Mouse (Mus musculus) limb, embryonic 12.5 days (tissue): Measurements from ENCODE around the gene Lingo1. TPM values are rescaled to one million over a fixed set of nuclear protein-coding genes. Genes with fewer than 3 reads are reported as not detected.

Experiments
- ATAC-seq: fragments of 200-750 bp; cut with Nextera tagmentation; 2 replicates; pipeline ENCODE4 v1.8.0; 2017; ENCODE audit warnings: low read depth, moderate TSS enrichment; ENCODE audit not compliant: insufficient number of reproducible peaks, insufficient read depth, low FRiP score, low TSS enrichment
- H3K27ac ChIP-seq: fragments of 300-500 bp; sonication (generic); 2 replicates; pipeline ENCODE4 v1.5.1; 2016; ENCODE audit warnings: mild to moderate bottlenecking, moderate library complexity
- H3K27me3 ChIP-seq: fragments of 300-500 bp; sonication (generic); 2 replicates; pipeline ENCODE4 v1.6.1; 2016; ENCODE audit warnings: mild to moderate bottlenecking, moderate library complexity
- H3K36me3 ChIP-seq: fragments of 300-500 bp; sonication (generic); 2 replicates; pipeline ENCODE4 v1.6.1; 2016; ENCODE audit warnings: mild to moderate bottlenecking, moderate library complexity
- H3K4me1 ChIP-seq: fragments of 300-500 bp; sonication (generic); replicated peaks from 2 replicates; pipeline ENCODE4 v1.6.1; 2016
- H3K4me2 ChIP-seq: fragments of 300-500 bp; sonication (generic); 2 replicates; pipeline ENCODE4 v1.6.1; 2016; ENCODE audit warnings: mild to moderate bottlenecking, moderate library complexity
- H3K4me3 ChIP-seq: fragments of 300-500 bp; sonication (generic); replicated peaks from 2 replicates; pipeline ENCODE4 v1.5.1; 2016; ENCODE audit warnings: mild to moderate bottlenecking
- H3K9ac ChIP-seq: fragments of 300-500 bp; sonication (generic); replicated peaks from 2 replicates; pipeline ENCODE4 v1.6.1; 2016; ENCODE audit warnings: mild to moderate bottlenecking, moderate library complexity
- H3K9me3 ChIP-seq: fragments of 300-500 bp; sonication (generic); 2 replicates; pipeline ENCODE4 v1.6.1; 2016; ENCODE audit warnings: mild to moderate bottlenecking, moderate library complexity
- WGBS: fragments of 180-500 bp; shearing (Covaris S2); methylation state at CpG from one replicate; pipeline ENCODE4 v1.1.7; 2016; 5-methylcytosine and 5-hydroxymethylcytosine counted together
- polyA plus RNA-seq: library from polyadenylated mRNA; unstranded; fragments of >200 nt; fragmentation: Nextera tagmentation; extraction: Ambion mirVana; gene quantifications from 2 replicates; pipeline ENCODE4 v1.2.1, GENCODE M21; 2016

The Lingo1 gene
- polyA plus RNA-seq, 1 experiment from 2014 or later: 2.1 TPM

DNA sequence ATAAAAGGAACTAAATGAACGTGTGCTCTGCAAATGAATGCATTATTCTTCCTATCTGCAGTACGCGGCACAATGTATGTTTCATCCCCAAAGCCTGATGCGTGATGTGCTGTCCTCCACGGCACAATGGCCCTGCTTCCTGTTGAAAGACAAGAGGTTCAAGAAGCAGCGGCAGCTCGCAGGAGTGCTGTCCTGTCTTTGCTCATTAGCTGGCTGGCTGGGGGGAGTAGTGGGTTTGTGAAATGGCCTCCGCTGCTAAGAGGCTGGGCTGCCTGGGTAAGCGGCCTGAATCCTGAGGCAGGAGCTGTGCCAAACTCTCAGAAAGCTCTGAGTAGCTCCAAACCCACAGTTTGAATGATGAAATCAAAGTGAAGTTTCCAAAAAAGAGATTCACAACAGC, 31.9 kb upstream of the Lingo1 start:
- H3K27me3 ChIP-seq: peaks cover 34% of the 10 kb centered on the region
- no peak overlapping the region for H3K4me3 ChIP-seq
- H3K36me3 ChIP-seq: no peaks in the 10 kb centered on the region
- H3K4me1 ChIP-seq: peaks cover 21% of the 10 kb centered on the region
- ATAC-seq: no peak
- H3K27ac ChIP-seq: no peak overlapping the region
- H3K9ac ChIP-seq: no peak overlapping the region
- no peaks in the 10 kb centered on the region for H3K9me3 ChIP-seq
- H3K4me2 ChIP-seq: no peak overlapping the region
- 47% methylated on average over 9 of the region's 9 CpGs for WGBS

DNA sequence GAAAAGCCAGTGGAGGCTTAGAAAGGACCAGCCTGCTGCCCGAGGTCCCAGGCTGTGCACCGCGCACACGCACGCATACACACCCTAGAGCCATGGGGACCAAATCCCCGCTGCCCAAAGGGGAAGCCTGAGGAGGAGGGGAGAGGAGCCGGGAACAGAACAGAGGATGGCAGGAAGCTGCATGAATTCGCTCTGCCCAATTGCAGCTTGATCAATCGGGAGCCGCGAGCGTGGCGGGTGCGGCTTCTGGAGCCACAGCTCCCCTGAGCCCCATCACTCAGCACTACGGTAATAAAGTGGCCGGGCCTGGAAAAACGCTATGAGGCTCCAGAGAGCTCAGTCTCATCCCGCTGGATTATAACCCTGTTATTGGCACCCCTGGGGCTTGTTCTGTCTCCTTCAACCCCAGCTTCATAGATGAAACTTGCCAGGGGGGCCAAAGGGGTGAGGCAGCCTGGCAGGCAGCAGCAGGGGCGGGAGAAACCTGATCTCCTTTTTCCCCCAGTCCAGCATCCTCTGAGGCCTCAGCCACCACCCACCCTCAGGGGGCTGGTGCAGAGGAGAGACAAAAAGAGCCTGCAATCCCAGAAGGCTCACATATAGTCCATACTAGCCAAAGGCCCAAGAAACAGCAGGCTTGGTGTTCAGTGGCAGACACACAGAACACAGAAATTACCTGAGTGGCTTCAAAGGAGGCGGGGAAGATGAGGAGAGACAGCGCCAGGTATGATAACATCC, 29.4 kb upstream of the Lingo1 start:
- H3K4me3 ChIP-seq: peak overlapping the region; percentile 20
- H3K27ac ChIP-seq: no peak overlapping the region
- peaks cover 31% of the 10 kb centered on the region for H3K27me3 ChIP-seq
- H3K9ac ChIP-seq: peak overlapping the region; percentile 35
- peak overlapping the region; percentile 59 for H3K4me2 ChIP-seq
- ATAC-seq: no peak
- 10% methylated on average over 21 of the region's 21 CpGs for whole genome bisulfite sequencing
- H3K9me3 ChIP-seq: no peaks in the 10 kb centered on the region
- H3K4me1 ChIP-seq: peaks cover 21% of the 10 kb centered on the region
- H3K36me3 ChIP-seq: no peaks in the 10 kb centered on the region

GRCm38 (mm10) chr9:56824900-56825299, 28.6 kb upstream of the Lingo1 start:
- Histone ChIP-seq H3K27me3 (peaks cover 31% of the 10 kb centered on the region), H3K4me3 (no peak overlapping the region), H3K4me2 (peak overlapping the region; percentile 59), H3K9ac (no peak overlapping the region), H3K27ac (no peak overlapping the region), H3K36me3 (no peaks in the 10 kb centered on the region), H3K4me1 (peaks cover 21% of the 10 kb centered on the region), H3K9me3 (no peaks in the 10 kb centered on the region)
- 3% methylated on average over 3 of the region's 3 CpGs for WGBS
- ATAC-seq: no peak

DNA sequence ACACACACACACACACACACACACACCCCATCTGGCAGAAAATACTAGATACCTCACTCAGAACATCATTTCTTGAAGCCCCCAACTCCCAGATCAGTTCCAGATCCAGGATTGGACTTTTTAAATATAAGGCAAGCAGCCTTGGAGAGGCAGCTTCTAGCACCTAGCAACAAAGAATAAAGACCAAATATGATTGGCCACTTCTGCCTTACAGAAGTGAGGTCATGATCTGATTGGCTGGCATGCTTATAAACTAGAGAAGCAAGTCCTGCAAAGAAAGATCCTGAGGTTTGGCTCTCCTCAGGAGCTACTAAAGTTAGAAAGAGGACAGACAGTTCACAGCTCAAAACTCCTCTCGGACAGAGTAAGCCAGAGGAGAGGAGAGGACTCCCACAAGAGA, 14.6 kb upstream of the Lingo1 start:
- Histone ChIP-seq H3K9me3 (peaks cover 4% of the 10 kb centered on the region; the same call in 1 of the 2 replicates), H3K4me2 (no peak overlapping the region), H3K4me1 (peaks cover 5% of the 10 kb centered on the region; the same call in 1 of the 2 replicates), H3K9ac (no peak overlapping the region), H3K4me3 (no peak overlapping the region), H3K36me3 (no peaks in the 10 kb centered on the region), H3K27me3 (peaks cover 30% of the 10 kb centered on the region), H3K27ac (no peak overlapping the region)
- no peak for ATAC-seq
- 83% methylated on average over 1 of the region's 1 CpGs for WGBS

- no peak overlapping the region for H3K9ac ChIP-seq
- peaks cover 4% of the 10 kb centered on the region; the same call in 1 of the 2 replicates for H3K9me3 ChIP-seq
- WGBS: 89% methylated on average over 6 of the region's 6 CpGs
- H3K4me1 ChIP-seq: no peaks in the 10 kb centered on the region
- no peaks in the 10 kb centered on the region for H3K36me3 ChIP-seq
- H3K27me3 ChIP-seq: peaks cover 16% of the 10 kb centered on the region
- no peak for ATAC-seq
- no peak overlapping the region for H3K4me3 ChIP-seq
- no peak overlapping the region for H3K4me2 ChIP-seq
- no peak overlapping the region for H3K27ac ChIP-seq
Observed at GRCm38 (mm10) chr9:56807990-56808389, 11.7 kb upstream of the Lingo1 start.

DNA sequence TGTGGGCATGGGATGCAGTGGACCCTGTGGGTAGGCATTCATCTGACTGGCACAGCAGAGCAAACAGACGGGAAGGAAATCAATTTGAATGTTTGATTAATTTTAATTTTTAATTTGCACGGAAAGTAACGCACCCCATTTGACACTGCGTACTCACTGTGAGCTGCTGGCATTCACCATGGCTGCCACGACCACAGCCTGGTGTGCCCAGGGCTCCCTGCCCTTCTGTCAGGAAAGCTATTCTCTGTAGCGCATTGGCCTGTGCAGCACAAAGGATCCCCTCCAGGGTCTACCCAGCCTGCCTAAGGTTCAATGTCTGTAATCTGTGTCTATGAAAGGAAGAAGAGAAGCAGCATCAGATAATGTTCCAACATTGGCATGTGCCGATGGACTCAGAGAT, 6.9 kb upstream of the Lingo1 start:
- Histone ChIP-seq H3K9ac (no peak overlapping the region), H3K36me3 (no peaks in the 10 kb centered on the region), H3K4me2 (no peak overlapping the region), H3K9me3 (no peaks in the 10 kb centered on the region), H3K27me3 (peaks cover 40% of the 10 kb centered on the region), H3K27ac (no peak overlapping the region), H3K4me3 (no peak overlapping the region), H3K4me1 (no peaks in the 10 kb centered on the region)
- ATAC-seq: no peak
- 91% methylated on average over 7 of the region's 7 CpGs for WGBS

GRCm38 (mm10) chr9:56797876-56798275, 1.6 kb upstream of the Lingo1 start:
- no peaks in the 10 kb centered on the region for H3K36me3 ChIP-seq
- H3K27me3 ChIP-seq: peaks cover 84% of the 10 kb centered on the region
- H3K4me1 ChIP-seq: peaks cover 19% of the 10 kb centered on the region
- H3K4me2 ChIP-seq: no peak overlapping the region
- H3K9ac ChIP-seq: no peak overlapping the region
- 6% methylated on average over 5 of the region's 5 CpGs for WGBS
- H3K4me3 ChIP-seq: no peak overlapping the region
- no peak for ATAC-seq
- no peaks in the 10 kb centered on the region for H3K9me3 ChIP-seq
- no peak overlapping the region for H3K27ac ChIP-seq

DNA sequence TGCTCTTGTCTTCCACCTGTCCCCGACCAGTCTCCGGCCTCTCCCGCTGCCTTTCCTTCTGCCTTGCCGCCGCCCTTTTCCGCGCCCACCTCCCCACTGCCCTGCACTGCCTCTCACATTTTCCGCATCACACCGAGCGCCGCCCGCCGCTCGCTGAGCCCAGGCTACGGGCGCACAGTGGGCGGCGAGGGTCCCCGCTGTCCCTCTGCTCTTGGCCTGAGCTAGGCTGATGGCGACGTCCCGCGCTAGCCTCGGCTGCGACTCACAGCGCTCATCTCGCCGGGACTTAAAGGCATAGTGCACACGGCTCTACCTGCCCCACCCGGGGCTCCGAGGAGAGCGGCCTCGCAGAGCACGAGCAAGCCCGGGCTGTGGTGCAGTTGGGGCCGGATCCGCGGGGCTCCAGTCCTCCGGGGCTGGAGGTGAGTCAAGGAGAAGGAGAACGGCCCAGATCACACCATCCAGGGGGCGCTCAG, 426 bp upstream of the Lingo1 start:
- H3K9ac ChIP-seq: peak overlapping the region; percentile 50
- H3K9me3 ChIP-seq: no peaks in the 10 kb centered on the region
- under 1% methylated on average over 41 of the region's 41 CpGs for WGBS
- peak overlapping the region; percentile 55 for H3K4me3 ChIP-seq
- peak; percentile 32; the same call in 1 of the 2 replicates for ATAC-seq
- H3K27me3 ChIP-seq: peaks cover 96% of the 10 kb centered on the region
- no peaks in the 10 kb centered on the region for H3K36me3 ChIP-seq
- H3K27ac ChIP-seq: no peak overlapping the region
- peak overlapping the region; percentile 98 for H3K4me2 ChIP-seq
- H3K4me1 ChIP-seq: peaks cover 19% of the 10 kb centered on the region

GRCm38 (mm10) chr9:56791696-56792261, 4.5 kb downstream of the Lingo1 start:
- no peak overlapping the region for H3K4me2 ChIP-seq
- no peak for ATAC-seq
- no peaks in the 10 kb centered on the region for H3K36me3 ChIP-seq
- peaks cover 17% of the 10 kb centered on the region for H3K4me1 ChIP-seq
- H3K9ac ChIP-seq: no peak overlapping the region
- no peaks in the 10 kb centered on the region for H3K9me3 ChIP-seq
- H3K27me3 ChIP-seq: peaks cover 61% of the 10 kb centered on the region
- 67% methylated on average over 11 of the region's 11 CpGs for WGBS
- H3K27ac ChIP-seq: no peak overlapping the region
- no peak overlapping the region for H3K4me3 ChIP-seq

DNA sequence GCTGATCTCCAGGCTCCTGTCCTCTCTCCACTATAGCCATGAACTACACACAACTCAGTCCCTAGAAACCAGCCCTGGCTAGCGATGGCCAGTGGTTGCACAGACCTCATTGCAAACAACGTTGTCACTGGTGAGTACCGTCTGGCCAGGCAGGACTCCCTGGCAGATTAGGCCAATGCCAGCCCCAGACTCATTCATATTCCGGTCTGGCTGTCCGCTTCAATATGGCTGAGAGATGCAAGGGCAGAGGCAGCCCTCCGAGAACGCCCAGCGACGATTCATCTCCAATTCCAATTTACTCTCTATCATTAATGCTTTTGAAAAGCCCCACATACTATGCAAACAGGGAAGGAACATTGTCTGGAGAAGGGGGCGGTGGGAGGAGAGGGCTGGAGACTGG, 11.7 kb downstream of the Lingo1 start:
- no peak overlapping the region for H3K4me3 ChIP-seq
- H3K9ac ChIP-seq: no peak overlapping the region
- no peaks in the 10 kb centered on the region for H3K4me1 ChIP-seq
- 91% methylated on average over 10 of the region's 10 CpGs for WGBS
- no peaks in the 10 kb centered on the region for H3K9me3 ChIP-seq
- no peak for ATAC-seq
- H3K27me3 ChIP-seq: peaks cover 6% of the 10 kb centered on the region; the same call in 1 of the 2 replicates
- no peak overlapping the region for H3K4me2 ChIP-seq
- H3K36me3 ChIP-seq: no peaks in the 10 kb centered on the region
- H3K27ac ChIP-seq: no peak overlapping the region

DNA sequence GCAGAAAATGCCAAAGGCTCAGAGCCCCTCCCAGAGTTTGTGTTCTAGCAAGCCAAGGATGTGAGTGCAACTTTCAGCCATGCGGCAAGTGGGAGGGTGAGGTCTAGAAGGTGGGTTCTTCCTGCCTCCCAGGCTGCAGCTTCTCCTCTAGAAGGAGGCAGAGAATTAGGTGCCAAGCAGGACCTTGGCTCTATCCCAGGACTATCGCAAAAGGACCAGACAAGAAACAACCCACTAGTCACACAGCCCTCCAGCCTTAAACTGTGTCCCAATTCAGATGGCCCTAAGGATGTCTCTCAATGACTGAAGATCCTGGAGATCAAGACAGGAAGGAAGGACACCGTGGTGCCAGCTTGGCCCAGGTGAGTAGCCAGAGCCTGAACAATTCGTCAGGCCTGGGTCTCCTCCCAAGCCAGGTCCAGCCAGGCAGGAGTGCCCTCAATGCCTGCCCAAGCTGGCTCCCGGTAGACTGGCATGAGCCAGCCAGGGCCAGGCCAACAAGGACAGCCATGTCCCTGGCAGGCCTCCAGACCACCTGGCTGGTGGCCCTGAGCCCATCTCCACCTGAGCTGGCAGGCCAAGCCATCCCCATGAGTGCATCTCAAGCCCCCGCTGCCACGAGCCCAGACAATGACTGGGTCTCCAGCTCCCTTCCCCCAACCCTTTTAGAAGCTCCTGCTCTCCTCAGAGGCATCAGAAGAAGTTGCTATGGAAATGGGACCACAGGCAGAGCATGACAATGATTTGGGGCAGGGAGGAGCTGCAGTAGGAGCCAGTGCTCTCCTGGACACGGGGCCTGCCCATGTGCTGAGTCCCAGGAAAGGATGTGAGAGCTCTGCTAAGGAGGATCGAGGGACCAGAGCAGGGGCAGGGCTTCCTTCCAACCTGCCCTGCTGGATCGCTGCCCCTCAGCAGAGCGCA, 19.1 kb downstream of the Lingo1 start:
- Histone ChIP-seq H3K27me3 (peaks cover 2% of the 10 kb centered on the region; the same call in 1 of the 2 replicates), H3K4me1 (no peaks in the 10 kb centered on the region), H3K4me2 (no peak overlapping the region), H3K4me3 (no peak overlapping the region), H3K9ac (no peak overlapping the region), H3K36me3 (no peaks in the 10 kb centered on the region), H3K9me3 (no peaks in the 10 kb centered on the region), H3K27ac (no peak overlapping the region)
- no peak for ATAC-seq
- 77% methylated on average over 11 of the region's 11 CpGs for WGBS
